Mouse (Mus musculus): Measurements from ENCODE around the gene Ank3. TPM values are rescaled to one million over a fixed set of nuclear protein-coding genes. Genes with fewer than 3 reads are reported as not detected.
A peak's percentile ranks its signal among the peaks of the same experiment; 100 is the strongest.

Ank3 gene
- total and polyA plus RNA-seq, 2 experiments from 2014 or later, result 66.6 to 253 TPM

- no peak for TF ChIP-seq CTCF (IDR thresholded peaks at IDR 0.05)
- no peaks in the 10 kb centered on the region for H3K27me3 ChIP-seq (ENCODE audit: insufficient read depth, low read length)
- peak overlapping the region; percentile 66 for H3K4me2 ChIP-seq (ENCODE audit: low read depth, low read length, poor library complexity, severe bottlenecking)
- H3K9me3 ChIP-seq (ENCODE audit: low read length), result no peaks in the 10 kb centered on the region
- peak overlapping the region; percentile 72 for H3K9ac ChIP-seq (replicated peaks; ENCODE audit: low read length, poor library complexity, severe bottlenecking)
- no peak for ATAC-seq (ENCODE audit: low FRiP score)
- H3K36me3 ChIP-seq (ENCODE audit: insufficient read depth, low read length), result no peaks in the 10 kb centered on the region
- WGBS, result 14% methylated on average over 14 of the region's 14 CpGs
- DNase-seq (ENCODE audit: low spot score), result no peak
- H3K27ac ChIP-seq (ENCODE audit: low read depth, low read length), result peak overlapping the region; percentile 87
- peaks cover 14% of the 10 kb centered on the region for H3K4me1 ChIP-seq (ENCODE audit: insufficient read depth, low read length)
- peak overlapping the region; percentile 37 for H3K4me3 ChIP-seq (ENCODE audit: low read depth, low read length)
Measured at GRCm38 (mm10) chr10:69706851-69707788, 308.5 kb downstream of the Ank3 start.

- peak overlapping the region; percentile 72; the same call in 1 of the 2 replicates for H3K9ac ChIP-seq (replicated peaks; ENCODE audit: low read length, poor library complexity, severe bottlenecking)
- H3K9me3 ChIP-seq (ENCODE audit: low read length), result no peaks in the 10 kb centered on the region
- ATAC-seq (ENCODE audit: low FRiP score), result no peak
- peak overlapping the region; percentile 7; the same call in 1 of the 2 replicates for H3K27ac ChIP-seq (ENCODE audit: low read depth, low read length)
- no peak for DNase-seq (ENCODE audit: low spot score)
- H3K36me3 ChIP-seq (ENCODE audit: insufficient read depth, low read length), result no peaks in the 10 kb centered on the region
- peak overlapping the region; percentile 37; the same call in 1 of the 2 replicates for H3K4me3 ChIP-seq (ENCODE audit: low read depth, low read length)
- no peaks in the 10 kb centered on the region for H3K27me3 ChIP-seq (ENCODE audit: insufficient read depth, low read length)
- H3K4me2 ChIP-seq (ENCODE audit: low read depth, low read length, poor library complexity, severe bottlenecking), result peak overlapping the region; percentile 66
- 63% methylated on average over 11 of the region's 11 CpGs for WGBS
- TF ChIP-seq CTCF (IDR thresholded peaks at IDR 0.05), result no peak
- peaks cover 14% of the 10 kb centered on the region for H3K4me1 ChIP-seq (ENCODE audit: insufficient read depth, low read length)
Measured at GRCm38 (mm10) chr10:69707844-69708550, 309.4 kb downstream of the Ank3 start.

DNA sequence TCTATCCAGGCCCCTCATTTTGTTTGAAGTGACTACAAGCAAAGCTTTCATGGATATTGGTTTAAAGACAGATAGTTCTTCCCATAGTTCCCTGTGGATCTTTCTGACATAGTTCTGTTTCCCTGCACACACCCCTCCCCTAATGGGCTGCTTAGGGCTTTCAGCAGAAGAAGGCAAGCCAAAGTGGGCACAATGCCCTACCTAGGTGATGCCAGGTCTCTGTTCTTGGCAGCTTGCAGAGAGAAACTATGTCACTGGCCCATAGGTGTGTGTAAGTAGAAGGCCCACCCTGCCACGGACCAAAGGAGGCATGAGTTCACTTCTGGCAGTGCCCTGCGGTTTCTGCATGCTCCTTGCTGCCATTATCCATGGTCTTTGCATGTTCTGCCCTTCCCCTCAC, 311.1 kb downstream of the Ank3 start:
- no peak overlapping the region for H3K4me2 ChIP-seq (ENCODE audit: low read depth, low read length, poor library complexity, severe bottlenecking)
- H3K36me3 ChIP-seq (ENCODE audit: insufficient read depth, low read length), result no peaks in the 10 kb centered on the region
- DNase-seq (ENCODE audit: low spot score), result no peak
- H3K9ac ChIP-seq (replicated peaks; ENCODE audit: low read length, poor library complexity, severe bottlenecking), result no peak overlapping the region
- no peak for TF ChIP-seq CTCF (IDR thresholded peaks at IDR 0.05)
- H3K9me3 ChIP-seq (ENCODE audit: low read length), result no peaks in the 10 kb centered on the region
- H3K27me3 ChIP-seq (ENCODE audit: insufficient read depth, low read length), result no peaks in the 10 kb centered on the region
- no peak overlapping the region for H3K27ac ChIP-seq (ENCODE audit: low read depth, low read length)
- no peak overlapping the region for H3K4me3 ChIP-seq (ENCODE audit: low read depth, low read length)
- peaks cover 14% of the 10 kb centered on the region for H3K4me1 ChIP-seq (ENCODE audit: insufficient read depth, low read length)
- 84% methylated on average over 2 of the region's 2 CpGs for WGBS
- no peak for ATAC-seq (ENCODE audit: low FRiP score)

- no peaks in the 10 kb centered on the region for H3K9me3 ChIP-seq (ENCODE audit: low read length)
- H3K27me3 ChIP-seq (ENCODE audit: insufficient read depth, low read length), result no peaks in the 10 kb centered on the region
- H3K4me2 ChIP-seq (ENCODE audit: low read depth, low read length, poor library complexity, severe bottlenecking), result no peak overlapping the region
- H3K27ac ChIP-seq (ENCODE audit: low read depth, low read length), result no peak overlapping the region
- no peak for DNase-seq (ENCODE audit: low spot score)
- 91% methylated on average over 5 of the region's 5 CpGs for WGBS
- H3K4me3 ChIP-seq (ENCODE audit: low read depth, low read length), result no peak overlapping the region
- no peaks in the 10 kb centered on the region for H3K36me3 ChIP-seq (ENCODE audit: insufficient read depth, low read length)
- H3K9ac ChIP-seq (replicated peaks; ENCODE audit: low read length, poor library complexity, severe bottlenecking), result no peak overlapping the region
- TF ChIP-seq CTCF (IDR thresholded peaks at IDR 0.05), result no peak
- ATAC-seq (ENCODE audit: low FRiP score), result no peak
- H3K4me1 ChIP-seq (ENCODE audit: insufficient read depth, low read length), result peaks cover 9% of the 10 kb centered on the region
Measured at GRCm38 (mm10) chr10:69710802-69711201, 312.2 kb downstream of the Ank3 start.

DNA sequence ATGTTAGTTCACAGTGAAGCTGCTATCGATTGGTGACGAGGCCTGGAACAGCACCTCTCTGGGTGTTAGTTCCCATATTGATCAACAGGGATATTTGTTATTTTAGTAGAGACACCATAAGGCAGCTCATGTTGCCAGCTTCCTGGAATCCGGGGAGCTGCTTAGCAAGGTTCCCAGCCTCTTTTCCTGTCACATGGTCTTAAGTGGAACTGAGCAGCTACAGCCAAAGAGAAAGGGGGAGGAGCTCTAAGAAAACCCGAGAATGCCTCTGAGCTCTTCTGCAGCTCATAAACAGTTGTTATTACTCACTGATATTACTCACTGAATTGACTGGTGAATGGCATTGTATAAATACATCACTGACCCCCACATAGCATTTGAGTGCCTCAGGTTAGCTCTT, 318.3 kb downstream of the Ank3 start:
- H3K4me2 ChIP-seq (ENCODE audit: low read depth, low read length, poor library complexity, severe bottlenecking), result no peak overlapping the region
- 74% methylated on average over 4 of the region's 4 CpGs for WGBS
- no peaks in the 10 kb centered on the region for H3K27me3 ChIP-seq (ENCODE audit: insufficient read depth, low read length)
- TF ChIP-seq CTCF (IDR thresholded peaks at IDR 0.05), result no peak
- H3K4me3 ChIP-seq (ENCODE audit: low read depth, low read length), result no peak overlapping the region
- H3K9ac ChIP-seq (replicated peaks; ENCODE audit: low read length, poor library complexity, severe bottlenecking), result no peak overlapping the region
- DNase-seq (ENCODE audit: low spot score) (no peak), ATAC-seq (ENCODE audit: low FRiP score) (no peak)
- H3K36me3 ChIP-seq (ENCODE audit: insufficient read depth, low read length), result no peaks in the 10 kb centered on the region
- no peak overlapping the region for H3K27ac ChIP-seq (ENCODE audit: low read depth, low read length)
- no peaks in the 10 kb centered on the region for H3K9me3 ChIP-seq (ENCODE audit: low read length)
- H3K4me1 ChIP-seq (ENCODE audit: insufficient read depth, low read length), result peaks cover 20% of the 10 kb centered on the region

DNA sequence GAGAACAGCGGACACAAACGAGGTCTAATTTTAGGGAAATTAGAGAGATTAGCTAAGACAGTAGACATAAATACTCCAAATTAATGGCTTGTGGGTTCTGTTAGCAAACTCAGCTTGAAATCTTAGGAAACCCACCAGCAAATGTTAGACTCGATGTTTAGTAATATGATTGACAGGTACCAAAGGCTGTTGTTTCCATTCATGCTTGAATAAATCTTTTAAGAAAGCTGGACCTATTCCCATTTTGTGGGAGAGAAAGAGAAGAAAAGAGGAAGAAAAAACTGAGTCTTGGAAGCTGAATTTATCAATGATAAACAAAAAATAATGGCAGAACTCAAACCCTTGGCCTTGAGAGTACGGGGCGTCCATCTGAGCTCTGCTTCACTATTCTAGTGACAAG, 320.8 kb downstream of the Ank3 start:
- Histone ChIP-seq H3K27ac (ENCODE audit: low read depth, low read length) (no peak overlapping the region), H3K4me3 (ENCODE audit: low read depth, low read length) (no peak overlapping the region), H3K9ac (replicated peaks; ENCODE audit: low read length, poor library complexity, severe bottlenecking) (no peak overlapping the region), H3K36me3 (ENCODE audit: insufficient read depth, low read length) (no peaks in the 10 kb centered on the region), H3K4me1 (ENCODE audit: insufficient read depth, low read length) (peaks cover 20% of the 10 kb centered on the region), H3K27me3 (ENCODE audit: insufficient read depth, low read length) (no peaks in the 10 kb centered on the region), H3K9me3 (ENCODE audit: low read length) (no peaks in the 10 kb centered on the region), H3K4me2 (ENCODE audit: low read depth, low read length, poor library complexity, severe bottlenecking) (no peak overlapping the region)
- 48% methylated on average over 5 of the region's 5 CpGs for WGBS
- ATAC-seq (ENCODE audit: low FRiP score) (no peak), DNase-seq (ENCODE audit: low spot score) (no peak)
- TF ChIP-seq CTCF (IDR thresholded peaks at IDR 0.05), result no peak
